Mouse (Mus musculus): ENCODE measurements around the gene Olfr63. TPM values are rescaled to one million over a fixed set of nuclear protein-coding genes. Genes with fewer than 3 reads are reported as not detected.
"Not testable (repeated sequence)": the region's sequence is repeated elsewhere in the genome, so short reads cannot be mapped to it uniquely, and the experiment has no call there.

The Olfr63 gene
- not detected for total RNA-seq (2021)
- long read RNA-seq, experiment 1 = 0 reads
- long read RNA-seq, experiment 2 = 0 reads

DNA sequence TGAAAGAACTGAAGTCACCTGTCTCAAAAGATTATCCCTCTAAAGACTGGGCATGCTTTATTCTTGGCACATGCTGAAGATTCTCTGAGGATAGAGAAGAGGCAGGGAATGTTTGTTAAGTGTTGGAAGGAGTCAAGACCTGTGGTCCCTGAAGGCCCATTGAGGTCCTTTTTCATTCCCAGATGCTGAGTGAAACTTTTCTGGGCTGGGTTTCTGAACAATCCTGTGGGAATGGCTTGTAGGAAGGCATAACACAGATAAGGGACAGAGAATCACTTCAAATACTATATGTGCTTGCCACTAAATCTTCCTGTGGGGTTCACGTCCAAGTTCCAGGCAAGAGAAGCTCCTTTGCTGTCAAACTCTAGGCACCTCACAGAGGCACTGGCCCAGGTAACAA, at the start of gene Olfr63:
Gene Olfr63 (plus strand): TSS at position 301 of the 400 bp plus-strand sequence.
- intact Hi-C loops (cut with DNase I) = no loop called here
- Histone ChIP-seq H3K27ac (no peak within 1 kb of the TSS), H3K4me3 (no peak within 1 kb of the TSS)
- TF ChIP-seq CTCF (IDR thresholded peaks at IDR 0.05) = no peak
- DNase-seq = no peak

- no peak for TF ChIP-seq CTCF (IDR thresholded peaks at IDR 0.05)
- intact Hi-C loops (cut with DNase I) = no loop called here
- Histone ChIP-seq H3K4me3 (no peak within 1 kb of the TSS), H3K27ac (no peak within 1 kb of the TSS)
- DNase-seq = no peak
These were observed 42.9 kb upstream of the Olfr63 start, which contains the start of gene Olfr1564 for GRCm38 (mm10) chr17:33221590-33221989. Gene Olfr1564, minus strand, starts transcription at chr17:33221690.

DNA sequence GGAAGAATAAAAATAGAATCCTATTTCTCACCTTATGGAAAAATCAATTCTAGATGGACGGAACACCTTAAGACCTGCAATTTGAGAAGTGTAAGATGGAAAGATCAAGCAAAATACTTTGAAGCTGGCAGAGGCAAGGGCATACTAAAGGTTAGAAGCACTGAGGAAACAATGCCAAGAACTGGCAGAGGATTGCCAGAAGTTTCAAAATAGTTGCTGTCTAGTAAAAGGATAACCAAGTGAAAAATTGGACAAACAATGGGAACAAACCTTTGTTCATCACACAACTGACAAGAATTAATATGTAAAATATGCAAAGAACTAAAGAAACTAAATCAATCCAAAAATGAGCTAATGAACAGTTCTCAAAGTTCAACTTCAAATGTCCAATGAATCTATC, 27.8 kb upstream of the Olfr63 start:
- H3K27ac ChIP-seq; DNase-seq; H3K4me3 ChIP-seq; intact Hi-C loops (cut with DNase I): not testable (repeated sequence)

GRCm38 (mm10) chr17:33254530-33255318, 9.8 kb upstream of the Olfr63 start, which contains the start of gene Zfp955a:
Gene Zfp955a, minus strand, starts transcription at chr17:33255145.
- DNase-seq; H3K27ac ChIP-seq; intact Hi-C loops (cut with DNase I): not testable (repeated sequence)
- peak within 1 kb of the TSS; percentile 58 for H3K4me3 ChIP-seq

DNA sequence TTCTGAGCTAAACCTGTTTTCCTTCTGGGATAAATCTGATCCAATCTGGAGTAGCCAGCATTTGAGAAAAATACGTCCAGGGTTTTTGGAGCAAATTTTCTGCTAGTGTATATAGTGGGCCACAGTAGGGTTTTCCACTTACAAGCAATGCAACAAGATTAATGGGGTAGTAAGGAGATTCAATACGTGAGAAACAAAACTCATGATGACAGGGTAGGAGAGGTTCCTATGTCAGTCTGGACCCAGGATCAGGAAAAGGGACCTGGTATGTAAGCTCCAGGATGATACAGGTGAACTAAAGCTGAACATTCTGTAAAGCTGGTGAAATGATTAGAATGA, 9.2 kb upstream of the Olfr63 start:
- DNase-seq; H3K4me3 ChIP-seq; H3K27ac ChIP-seq; intact Hi-C loops (cut with DNase I): not testable (repeated sequence)

GRCm38 (mm10) chr17:33268907-33269306, 4.4 kb downstream of the Olfr63 start:
- TF ChIP-seq CTCF (IDR thresholded peaks at IDR 0.05) = no peak
- intact Hi-C loops (cut with DNase I) = no loop called here
- DNase-seq = no peak
- Histone ChIP-seq H3K27ac (no peak overlapping the region), H3K4me3 (no peak overlapping the region)

DNA sequence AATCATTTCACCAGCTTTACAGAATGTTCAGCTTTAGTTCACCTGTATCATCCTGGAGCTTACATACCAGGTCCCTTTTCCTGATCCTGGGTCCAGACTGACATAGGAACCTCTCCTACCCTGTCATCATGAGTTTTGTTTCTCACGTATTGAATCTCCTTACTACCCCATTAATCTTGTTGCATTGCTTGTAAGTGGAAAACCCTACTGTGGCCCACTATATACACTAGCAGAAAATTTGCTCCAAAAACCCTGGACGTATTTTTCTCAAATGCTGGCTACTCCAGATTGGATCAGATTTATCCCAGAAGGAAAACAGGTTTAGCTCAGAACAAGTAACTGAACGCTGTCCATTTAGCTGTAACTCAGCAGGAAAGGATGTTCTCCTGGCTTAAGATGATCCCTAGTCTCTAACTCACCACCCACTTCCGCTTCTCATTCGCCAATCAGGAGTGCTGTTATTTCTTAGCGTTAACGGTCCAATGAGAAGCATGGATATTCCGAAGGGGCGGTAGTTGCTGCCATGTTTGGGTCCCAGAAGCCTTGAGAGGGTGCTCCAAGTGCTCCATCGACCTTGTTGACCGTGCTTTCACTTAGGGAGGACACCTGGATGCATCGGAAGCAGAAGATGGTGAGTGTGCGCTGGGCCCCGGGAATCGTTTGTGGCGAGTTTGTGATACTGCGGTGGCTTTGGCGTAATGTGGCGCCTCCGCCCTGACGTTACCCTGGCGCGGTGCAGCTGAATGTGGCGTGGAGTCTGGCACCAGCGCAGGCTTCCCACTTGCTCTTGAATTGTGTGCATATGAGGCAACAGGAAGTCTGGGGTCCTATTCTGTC, 24.8 kb downstream of the Olfr63 start, which contains the start of gene Zfp955b:
Gene Zfp955b (plus strand): TSS at position 506 of the 837 bp plus-strand sequence.
- DNase-seq; H3K27ac ChIP-seq; intact Hi-C loops (cut with DNase I): not testable (repeated sequence)
- peak within 1 kb of the TSS; percentile 39 for H3K4me3 ChIP-seq

DNA sequence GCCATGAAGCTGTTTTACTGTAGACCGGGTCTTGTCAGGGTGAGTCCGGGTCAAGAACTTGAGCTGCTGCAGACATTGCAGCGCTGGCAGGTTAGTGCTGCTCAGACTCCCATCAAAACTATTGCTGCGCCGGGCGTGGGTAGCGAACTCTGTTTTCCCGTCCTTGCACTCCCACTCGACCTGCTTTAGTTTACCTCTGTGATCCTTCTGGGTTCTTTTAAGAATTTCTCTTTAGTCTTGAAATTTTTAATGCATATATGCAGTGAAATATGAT, 25.3 kb downstream of the Olfr63 start:
- H3K4me3 ChIP-seq = peak overlapping the region; percentile 39
- intact Hi-C loops (cut with DNase I); H3K27ac ChIP-seq; DNase-seq: not testable (repeated sequence)

Other genes starting within 250 kb of the Olfr63 start
- 1 to 10 TPM; 2.6 to 3.2 TPM for gene Zfp763, start 231.3 kb upstream of the Olfr63 start, total RNA-seq (2021)
- gene 4921501E09Rik, start 196.6 kb upstream of the Olfr63 start, total RNA-seq (2021) = not detected
- gene Zfp563, start 175.4 kb upstream of the Olfr63 start, total RNA-seq (2021) = 1 to 10 TPM; 3.5 to 5.0 TPM
- under 1 TPM; 0.28 to 0.59 TPM for gene Morc2b, start 125.0 kb upstream of the Olfr63 start, total RNA-seq (2021)
- not detected for gene Olfr55, start 96.2 kb upstream of the Olfr63 start, total RNA-seq (2021)
- gene Olfr239, start 73.4 kb upstream of the Olfr63 start, total RNA-seq (2021) = not detected
- gene Olfr1564, start 43.0 kb upstream of the Olfr63 start, total RNA-seq (2021) = under 1 TPM; 0.18 to 0.42 TPM
- 1 to 10 TPM; 4.7 to 5.7 TPM for gene Zfp955a, start 9.5 kb upstream of the Olfr63 start, total RNA-seq (2021)
- 10 to 100 TPM in 1 of 2 experiments, 1 to 10 TPM in 1; 9.4 to 13.5 TPM for gene Zfp955b, start 24.9 kb downstream of the Olfr63 start, total RNA-seq (2021)
- 1 to 10 TPM; 3.2 to 3.8 TPM for gene Zfp81, start 94.2 kb downstream of the Olfr63 start, total RNA-seq (2021)
- gene Zfp101, start 130.0 kb downstream of the Olfr63 start, total RNA-seq (2021) = 1 to 10 TPM; 3.4 to 3.6 TPM
- not detected for gene Actl9, start 168.2 kb downstream of the Olfr63 start, total RNA-seq (2021)